Mouse (Mus musculus) bone marrow, adult 2 months (tissue): ENCODE measurements at regions not wholly inside any gene's neighbourhood (a gene's known extent, or its start where the extent isn't known, plus 50 kb on each side); places are given as distances from the start of the nearest gene placed in this dataset.

Experiments used
- H3K27ac ChIP-seq: fragments of 200-500 bp; 2 replicates; pipeline ENCODE4 v1.5.1; 2012; ENCODE audit warnings: low read depth, mild to moderate bottlenecking, control low read depth, inconsistent platforms, low read length; ENCODE audit not compliant: control insufficient read depth, poor library complexity, insufficient read depth
- H3K4me1 ChIP-seq: fragments of 200-500 bp; 2 replicates; pipeline ENCODE4 v1.6.1; 2011; ENCODE audit warnings: low read length; ENCODE audit not compliant: control insufficient read depth, insufficient read depth
- H3K4me3 ChIP-seq: fragments of 200-500 bp; replicated peaks from 2 replicates; pipeline ENCODE3; 2011; ENCODE audit warnings: mild to moderate bottlenecking, low read depth, low read length, control low read depth; ENCODE audit not compliant: control insufficient read depth
- CTCF ChIP-seq: fragments of 200-500 bp; IDR thresholded peaks from 2 replicates; pipeline ENCODE4 v1.5.1; 2011; ENCODE audit warnings: low read length, control low read depth; ENCODE audit not compliant: control insufficient read depth, insufficient read depth
- POLR2A ChIP-seq: fragments of 200-500 bp; IDR thresholded peaks from 2 replicates; pipeline ENCODE4 v1.6.1; 2011; ENCODE audit warnings: low read depth, mild to moderate bottlenecking, control low read depth, low read length, borderline replicate concordance; ENCODE audit not compliant: control insufficient read depth
- WGBS: fragments of 180-500 bp; shearing (Covaris S2); methylation state at CpG from one replicate; pipeline ENCODE4 v1.1.7; 2018; 5-methylcytosine and 5-hydroxymethylcytosine counted together

DNA sequence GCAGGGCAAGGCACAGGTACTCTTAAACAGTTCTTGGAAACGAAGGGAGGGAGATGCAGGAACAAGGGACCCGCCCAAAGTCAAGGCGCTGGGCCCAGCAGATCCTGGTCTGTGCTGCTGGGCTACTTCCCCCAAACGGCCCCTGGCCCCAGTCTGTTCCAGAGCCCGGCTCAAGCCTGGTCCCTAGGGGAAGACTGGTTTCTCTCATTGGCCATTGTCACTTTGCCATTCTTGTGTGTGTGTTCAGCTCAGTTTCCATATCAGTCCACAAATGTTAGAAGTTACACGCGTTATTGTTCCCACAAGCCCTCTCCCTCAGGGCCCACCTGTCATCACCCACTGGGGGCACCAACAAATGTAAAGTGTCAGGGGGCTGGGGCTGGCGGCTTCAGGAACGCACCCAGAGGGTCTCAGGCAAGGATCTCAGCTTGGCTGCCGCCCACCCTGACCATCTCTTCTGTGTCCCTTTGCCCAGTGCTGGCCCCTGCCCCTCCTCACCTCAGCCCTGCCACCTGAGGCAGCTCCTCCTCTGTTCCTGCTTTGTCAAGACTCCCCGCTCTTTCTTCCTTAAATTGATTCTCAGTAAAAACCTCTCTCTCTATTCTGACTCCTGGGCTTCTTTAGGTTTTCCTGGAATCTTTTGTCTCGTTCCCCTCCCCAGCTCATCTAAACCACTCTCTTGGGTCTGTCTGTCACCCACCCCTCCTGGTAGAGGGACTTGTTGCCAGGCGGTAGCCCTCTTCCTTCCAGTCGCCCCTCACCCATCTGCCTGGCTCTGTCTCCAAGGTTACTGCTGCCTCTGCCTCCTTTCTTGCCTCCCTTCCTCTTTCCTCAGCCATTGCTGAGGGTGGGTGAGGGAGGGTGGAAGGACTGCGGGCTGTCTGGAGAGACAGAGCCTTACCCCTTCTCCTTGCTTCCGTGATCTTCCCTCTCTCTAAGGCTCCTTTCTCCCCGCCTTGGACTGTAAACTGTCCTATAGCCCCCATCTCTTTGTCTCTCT is 69.2 kb upstream of the 4931429L15Rik start:
- no peak overlapping the region for H3K4me3 ChIP-seq
- 45% methylated on average over 17 of the region's 17 CpGs for WGBS
- no peak overlapping the region for H3K27ac ChIP-seq
- no peaks in the 10 kb centered on the region for H3K4me1 ChIP-seq
- no peak for TF ChIP-seq CTCF
- TF ChIP-seq POLR2A = no peak

DNA sequence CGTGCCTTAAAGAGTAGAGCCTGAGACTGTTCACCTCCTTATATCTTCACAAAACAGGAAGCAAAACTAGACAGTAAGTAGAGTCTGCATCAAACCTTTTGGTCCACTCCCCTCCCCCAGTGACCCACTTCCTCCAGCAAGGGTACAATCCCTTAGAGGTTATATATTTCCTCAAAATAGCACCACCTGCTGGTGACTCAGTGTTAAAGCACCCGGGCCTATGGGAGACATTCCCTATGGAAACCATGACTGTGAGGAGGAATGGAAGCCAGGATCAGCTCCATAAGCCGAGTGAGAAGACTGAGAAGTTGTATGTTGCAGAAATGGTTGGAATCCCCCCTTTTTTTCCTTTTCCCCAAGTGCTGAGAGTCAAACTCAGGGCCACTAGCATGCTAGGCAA is 66.5 kb upstream of the 4931429L15Rik start:
- H3K4me3 ChIP-seq = no peak overlapping the region
- no peaks in the 10 kb centered on the region for H3K4me1 ChIP-seq
- 84% methylated on average over 3 of the region's 3 CpGs for WGBS
- no peak overlapping the region for H3K27ac ChIP-seq
- no peak for TF ChIP-seq CTCF
- no peak for TF ChIP-seq POLR2A

DNA sequence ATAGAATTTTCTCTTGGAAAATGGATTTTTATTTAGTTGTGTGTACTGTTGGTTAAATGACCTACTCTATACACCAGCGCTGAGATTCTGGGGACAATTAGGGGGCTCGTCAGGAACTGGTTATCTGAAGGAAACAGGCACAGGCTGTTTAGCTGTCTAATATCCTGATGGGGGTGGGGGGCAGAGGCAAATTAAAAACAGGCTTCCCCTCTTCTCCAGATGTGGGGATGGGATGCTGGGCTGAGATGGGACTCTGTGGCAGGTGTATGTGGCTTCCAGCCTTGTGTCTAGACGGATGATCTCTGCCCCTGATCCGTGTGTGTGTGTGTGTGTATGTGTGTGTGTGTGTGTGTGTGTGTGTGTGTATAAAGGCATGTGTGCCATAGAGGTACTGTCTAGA is 61.6 kb upstream of the 4931429L15Rik start:
- H3K4me1 ChIP-seq = no peaks in the 10 kb centered on the region
- no peak for TF ChIP-seq CTCF
- TF ChIP-seq POLR2A = no peak
- H3K27ac ChIP-seq = no peak overlapping the region
- H3K4me3 ChIP-seq = no peak overlapping the region
- 10% methylated on average over 4 of the region's 4 CpGs for WGBS

DNA sequence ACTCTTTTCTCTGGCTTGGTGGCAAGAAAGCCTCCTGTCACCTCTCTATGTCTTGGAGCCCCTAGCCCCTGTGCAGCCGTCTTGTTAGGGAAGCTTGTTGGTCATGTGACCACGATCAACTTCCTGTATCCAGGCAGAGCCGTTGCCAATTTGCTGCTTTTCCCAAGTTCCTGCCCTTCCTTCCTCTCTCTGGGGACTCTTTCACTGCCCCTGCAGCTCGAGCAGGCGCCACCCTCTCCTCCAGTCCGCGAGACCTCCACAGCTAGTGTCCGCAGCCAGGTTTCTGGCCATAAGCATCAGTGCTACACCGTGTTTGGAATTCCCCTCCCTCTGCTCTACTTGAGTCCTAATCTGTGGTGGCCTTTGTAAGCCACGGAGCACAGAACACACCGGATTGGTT is 59.7 kb upstream of the 4931429L15Rik start:
- Histone ChIP-seq H3K27ac (no peak overlapping the region), H3K4me1 (no peaks in the 10 kb centered on the region), H3K4me3 (no peak overlapping the region)
- WGBS = 56% methylated on average over 11 of the region's 11 CpGs
- TF ChIP-seq POLR2A (no peak), CTCF (no peak)

DNA sequence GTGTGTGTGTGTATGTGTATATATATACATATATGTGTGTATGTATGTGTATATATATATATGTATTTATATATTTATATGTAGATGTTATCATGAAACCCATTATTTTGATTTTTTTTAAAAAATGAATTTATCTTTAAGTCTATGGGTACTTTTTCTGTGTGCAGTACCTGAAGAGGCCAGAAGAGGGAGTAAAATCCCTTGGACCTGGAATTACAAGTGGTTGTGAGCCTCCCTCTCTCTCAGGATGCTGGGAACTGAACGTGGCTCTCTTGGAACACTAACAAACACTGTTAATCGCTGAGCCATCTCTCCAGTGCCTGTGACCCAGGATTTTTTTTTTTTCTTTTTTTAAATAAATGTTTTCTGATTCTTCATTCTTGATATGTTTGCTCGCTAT is 58.6 kb upstream of the 4931429L15Rik start:
- no peak overlapping the region for H3K27ac ChIP-seq
- 82% methylated on average over 3 of the region's 3 CpGs for WGBS
- no peak overlapping the region for H3K4me3 ChIP-seq
- TF ChIP-seq CTCF = no peak
- no peaks in the 10 kb centered on the region for H3K4me1 ChIP-seq
